Mouse (Mus musculus): ENCODE measurements around the gene Vav2.

- no peak for TF ChIP-seq POLR2A (IDR thresholded peaks at IDR 0.05; ENCODE audit: control insufficient read depth, extremely low read depth, insufficient read depth, low read length, poor library complexity)
- no peak for TF ChIP-seq CTCF (IDR thresholded peaks at IDR 0.05; ENCODE audit: borderline replicate concordance, control insufficient read depth, extremely low read depth, insufficient read depth, low read length, poor library complexity)
Measured at GRCm38 (mm10) chr2:27408194-27408593, 18.6 kb downstream of the Vav2 start.

Measured in thymus, adult 2 months (tissue).